Mouse (Mus musculus): ENCODE data around the gene Ctse. TPM values are rescaled to one million over a fixed set of nuclear protein-coding genes. Genes with fewer than 3 reads are reported as not detected.
A peak's percentile ranks its signal among the peaks of the same experiment; 100 is the strongest.

Ctse gene
- total RNA-seq, 1 experiment from 2014 or later, result 26.8 TPM

GRCm38 (mm10) chr1:131641565-131641964 is 3.5 kb downstream of the Ctse start:
- ATAC-seq (ENCODE audit: extremely low read depth, insufficient number of reproducible peaks, low FRiP score, poor library complexity, severe bottlenecking), result no peak

DNA sequence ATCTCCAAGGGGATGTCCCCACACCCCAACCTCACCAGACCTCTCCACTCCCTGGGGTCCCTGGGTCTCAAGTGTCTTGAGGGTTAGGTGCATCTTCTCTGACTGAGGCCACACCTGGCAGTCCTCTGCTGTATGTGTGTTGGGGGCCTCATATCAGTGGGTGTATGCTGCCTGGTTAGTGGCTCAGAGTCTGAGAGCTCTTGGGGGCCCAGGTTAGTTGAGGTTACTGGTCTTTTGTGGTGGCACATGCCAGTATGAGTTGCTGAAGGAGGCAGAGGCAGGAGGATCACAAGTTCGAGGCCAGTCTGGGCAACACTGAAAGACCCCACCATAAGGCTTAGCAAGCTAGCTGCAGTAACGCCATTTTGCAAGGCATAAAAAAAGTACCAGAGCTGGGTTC is 4.1 kb downstream of the Ctse start:
- ATAC-seq (ENCODE audit: extremely low read depth, insufficient number of reproducible peaks, low FRiP score, poor library complexity, severe bottlenecking), result no peak

GRCm38 (mm10) chr1:131652670-131653443 is 14.8 kb downstream of the Ctse start:
- peak; percentile 44; the same call in 1 of the 2 replicates for ATAC-seq (ENCODE audit: extremely low read depth, insufficient number of reproducible peaks, low FRiP score, poor library complexity, severe bottlenecking)

GRCm38 (mm10) chr1:131655601-131656000 is 17.5 kb downstream of the Ctse start:
- no peak for ATAC-seq (ENCODE audit: extremely low read depth, insufficient number of reproducible peaks, low FRiP score, poor library complexity, severe bottlenecking)

GRCm38 (mm10) chr1:131657945-131658354 is 19.8 kb downstream of the Ctse start:
- ATAC-seq (ENCODE audit: extremely low read depth, insufficient number of reproducible peaks, low FRiP score, poor library complexity, severe bottlenecking), result peak; percentile 96

DNA sequence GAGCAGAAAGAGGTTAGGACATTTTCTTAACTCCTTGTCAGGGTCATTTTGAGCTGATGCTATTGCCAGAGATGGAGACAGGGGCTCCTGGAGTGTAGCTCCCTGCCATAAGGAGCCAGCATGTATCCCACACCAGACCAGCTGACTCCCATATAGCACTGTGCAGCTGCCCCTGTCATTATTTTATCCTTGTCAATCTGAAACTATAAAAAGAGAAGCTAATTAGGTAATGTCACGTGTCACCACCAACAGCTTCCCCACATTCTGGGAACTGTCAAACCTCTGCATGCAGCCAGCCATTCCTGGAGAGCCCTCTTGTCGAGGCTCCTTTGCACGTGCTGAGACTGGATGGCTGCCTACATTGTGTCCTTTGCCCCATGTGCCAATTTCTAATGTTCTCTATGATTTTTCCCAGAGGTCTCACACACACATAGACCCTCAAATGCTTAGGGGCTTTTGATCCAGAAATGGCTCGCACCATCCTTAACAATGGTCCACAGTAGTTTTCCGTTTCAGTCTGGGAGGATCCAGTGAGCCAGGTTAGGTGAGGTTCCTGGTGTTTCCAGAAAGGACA is 21.5 kb downstream of the Ctse start:
- ATAC-seq (ENCODE audit: extremely low read depth, insufficient number of reproducible peaks, low FRiP score, poor library complexity, severe bottlenecking), result no peak

DNA sequence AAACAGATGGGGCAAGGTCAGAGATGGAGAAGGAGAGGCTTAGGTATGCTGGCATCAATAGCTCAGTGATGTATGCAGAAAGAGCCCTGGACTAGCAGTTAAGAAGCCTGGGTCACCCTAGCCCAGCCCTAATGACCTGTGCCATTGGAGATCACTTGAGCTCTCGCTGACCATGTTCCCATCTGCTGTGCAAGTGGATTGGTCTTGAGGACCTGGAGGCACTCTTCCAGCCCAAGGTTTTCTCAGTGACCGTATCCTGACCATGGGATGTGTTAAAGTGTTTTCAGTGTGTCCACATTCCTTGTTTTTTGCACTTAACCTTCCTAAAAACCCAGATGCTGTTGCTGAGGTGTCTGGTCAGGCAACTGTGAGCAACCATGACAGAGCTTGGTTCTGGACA is 22.2 kb downstream of the Ctse start:
- no peak for ATAC-seq (ENCODE audit: extremely low read depth, insufficient number of reproducible peaks, low FRiP score, poor library complexity, severe bottlenecking)

DNA sequence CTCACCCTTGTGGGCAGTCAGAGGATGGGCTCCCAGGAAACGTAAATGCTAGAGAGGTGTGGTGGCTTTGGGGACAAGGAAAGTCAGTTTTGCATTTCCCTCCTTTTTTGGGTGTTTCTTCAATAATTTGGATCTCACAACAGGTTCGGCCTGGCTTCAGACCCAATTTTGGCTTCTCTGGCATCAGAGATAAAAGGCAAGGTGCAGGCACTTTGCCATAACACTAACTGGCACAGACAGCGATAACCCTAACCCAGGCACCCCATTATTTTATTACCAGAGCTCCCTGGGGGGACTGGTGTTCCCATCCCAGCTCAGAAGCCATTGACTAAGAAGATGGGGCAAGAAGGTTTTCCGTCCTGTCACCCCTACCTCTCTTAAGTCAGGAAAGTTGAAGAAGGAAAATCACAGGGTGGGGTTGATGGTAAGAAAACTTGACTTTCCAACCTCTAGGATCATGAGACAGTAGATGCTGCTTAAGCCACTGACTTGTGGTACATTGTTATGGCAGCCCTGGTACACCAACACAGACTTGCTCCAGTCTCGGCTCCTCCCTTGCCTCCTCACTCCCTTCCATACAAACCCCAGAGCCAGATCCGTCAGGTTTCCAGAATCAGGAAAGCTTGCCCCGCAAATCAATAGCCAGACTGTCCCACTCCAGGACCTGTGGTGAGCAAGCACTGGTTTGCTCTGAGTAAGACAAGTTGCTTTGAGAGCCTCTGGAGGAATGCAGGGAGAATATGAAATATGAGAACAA is 22.8 kb downstream of the Ctse start:
- no peak for ATAC-seq (ENCODE audit: extremely low read depth, insufficient number of reproducible peaks, low FRiP score, poor library complexity, severe bottlenecking)

- ATAC-seq (ENCODE audit: extremely low read depth, insufficient number of reproducible peaks, low FRiP score, poor library complexity, severe bottlenecking), result no peak
These were observed 23.6 kb downstream of the Ctse start for GRCm38 (mm10) chr1:131661749-131662148.

GRCm38 (mm10) chr1:131663286-131663995 is 25.3 kb downstream of the Ctse start:
- ATAC-seq (ENCODE audit: extremely low read depth, insufficient number of reproducible peaks, low FRiP score, poor library complexity, severe bottlenecking), result no peak

DNA sequence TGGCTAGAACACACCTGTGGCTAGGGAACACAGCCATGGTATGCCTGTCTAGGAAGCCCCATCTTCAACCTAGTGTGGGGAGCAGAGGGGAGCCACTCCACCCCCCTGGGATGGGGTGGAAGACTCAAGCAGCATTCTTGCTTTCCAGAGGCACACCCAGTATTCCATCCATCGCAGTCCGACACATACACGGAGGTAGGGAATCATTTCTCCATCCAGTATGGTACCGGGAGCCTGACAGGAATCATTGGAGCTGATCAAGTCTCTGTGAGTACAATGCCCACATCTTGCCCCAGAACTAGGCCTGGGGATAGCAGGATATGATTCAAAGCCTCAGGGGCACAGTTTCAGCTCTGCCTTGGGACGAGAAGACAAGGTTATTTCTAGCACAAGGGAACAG is 26.0 kb downstream of the Ctse start:
- no peak for ATAC-seq (ENCODE audit: extremely low read depth, insufficient number of reproducible peaks, low FRiP score, poor library complexity, severe bottlenecking)

GRCm38 (mm10) chr1:131665886-131666285 is 27.8 kb downstream of the Ctse start:
- no peak for ATAC-seq (ENCODE audit: extremely low read depth, insufficient number of reproducible peaks, low FRiP score, poor library complexity, severe bottlenecking)

GRCm38 (mm10) chr1:131671113-131671512 is 33.0 kb downstream of the Ctse start:
- no peak for ATAC-seq (ENCODE audit: extremely low read depth, insufficient number of reproducible peaks, low FRiP score, poor library complexity, severe bottlenecking)

GRCm38 (mm10) chr1:131672361-131672760 is 34.3 kb downstream of the Ctse start:
- ATAC-seq (ENCODE audit: extremely low read depth, insufficient number of reproducible peaks, low FRiP score, poor library complexity, severe bottlenecking), result peak; percentile 85

GRCm38 (mm10) chr1:131679644-131680043 is 41.5 kb downstream of the Ctse start:
- no peak for ATAC-seq (ENCODE audit: extremely low read depth, insufficient number of reproducible peaks, low FRiP score, poor library complexity, severe bottlenecking)

DNA sequence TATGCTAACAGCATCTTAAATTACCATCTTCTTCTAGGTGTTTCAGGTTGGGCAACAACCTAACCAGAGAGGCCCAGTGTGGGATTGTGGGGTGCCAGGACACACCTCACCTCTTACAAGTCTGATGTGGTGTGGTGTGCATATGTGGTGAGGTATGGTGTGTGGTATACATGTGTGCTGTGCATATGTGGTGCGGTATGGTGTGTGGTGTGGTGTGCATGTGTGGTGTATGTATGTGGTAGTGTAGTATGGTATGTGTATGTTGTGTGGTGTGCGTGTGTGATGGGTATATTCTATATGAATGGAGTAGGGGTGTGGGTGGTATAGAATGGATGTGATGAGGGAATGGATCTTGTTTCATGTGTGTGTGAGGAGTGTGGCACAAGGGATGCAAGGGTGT is 49.6 kb downstream of the Ctse start:
- ATAC-seq (ENCODE audit: extremely low read depth, insufficient number of reproducible peaks, low FRiP score, poor library complexity, severe bottlenecking), result no peak

GRCm38 (mm10) chr1:131688475-131688874 is 50.4 kb downstream of the Ctse start, which contains the start of gene Rab7b:
Rab7b (plus strand) TSS chr1:131688695.
- no peak for ATAC-seq (ENCODE audit: extremely low read depth, insufficient number of reproducible peaks, low FRiP score, poor library complexity, severe bottlenecking)

GRCm38 (mm10) chr1:131689016-131689415 is 50.9 kb downstream of the Ctse start:
- no peak for ATAC-seq (ENCODE audit: extremely low read depth, insufficient number of reproducible peaks, low FRiP score, poor library complexity, severe bottlenecking)

DNA sequence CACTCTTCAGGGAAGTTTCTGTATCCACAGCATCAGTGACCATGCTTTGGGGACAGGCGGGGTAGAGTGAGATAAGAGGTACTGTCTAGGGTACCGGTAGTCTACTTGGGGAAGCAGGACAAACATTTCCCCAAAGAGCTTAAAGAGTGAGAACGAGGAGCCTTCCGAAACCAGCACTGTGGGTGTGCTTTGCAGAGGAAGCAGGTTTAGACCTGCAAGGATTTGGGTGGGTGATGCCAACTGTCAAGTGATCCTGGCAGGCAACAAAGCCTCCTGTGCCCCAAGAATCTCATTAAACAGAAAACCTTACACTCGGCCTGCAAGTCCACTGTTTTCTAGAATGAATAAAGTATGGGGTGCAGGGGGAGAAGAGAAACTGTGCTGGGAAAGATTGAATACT is 51.8 kb downstream of the Ctse start:
- no peak for ATAC-seq (ENCODE audit: extremely low read depth, insufficient number of reproducible peaks, low FRiP score, poor library complexity, severe bottlenecking)

All from neutrophil, adult 5-6 weeks (primary cell).